Mouse (Mus musculus) intestine, embryonic 16.5 days (tissue): ENCODE results near the gene Olfr1242. TPM values are rescaled to one million over a fixed set of nuclear protein-coding genes. Genes with fewer than 3 reads are reported as not detected.

Experiments used
- ATAC-seq: fragments of 200-750 bp; cut with Nextera tagmentation; 2 replicates; pipeline ENCODE4 v1.8.0; 2017; ENCODE audit warnings: moderate TSS enrichment, moderate library complexity
- H3K27ac ChIP-seq: fragments of 300-500 bp; sonication (generic); 2 replicates; pipeline ENCODE4 v1.5.1; 2014; ENCODE audit warnings: mild to moderate bottlenecking, low read length
- H3K27me3 ChIP-seq: fragments of 300-500 bp; sonication (generic); replicated peaks from 2 replicates; pipeline ENCODE4 v1.6.1; 2014; ENCODE audit warnings: low read length, control low read depth, mixed read lengths; ENCODE audit not compliant: control insufficient read depth, insufficient read depth
- H3K36me3 ChIP-seq: fragments of 300-500 bp; sonication (generic); 2 replicates; pipeline ENCODE4 v1.6.1; 2014; ENCODE audit warnings: low read length, control low read depth; ENCODE audit not compliant: control insufficient read depth, insufficient read depth
- H3K4me1 ChIP-seq: fragments of 300-500 bp; sonication (generic); 2 replicates; pipeline ENCODE4 v1.6.1; 2014; ENCODE audit warnings: low read length, control low read depth, mixed read lengths; ENCODE audit not compliant: control insufficient read depth, insufficient read depth
- H3K4me2 ChIP-seq: fragments of 300-500 bp; sonication (generic); 2 replicates; pipeline ENCODE4 v1.6.1; 2014; ENCODE audit warnings: low read depth, low read length, control low read depth
- H3K4me3 ChIP-seq: fragments of 300-500 bp; sonication (generic); 2 replicates; pipeline ENCODE4 v1.5.1; 2014; ENCODE audit warnings: mild to moderate bottlenecking, low read length
- H3K9ac ChIP-seq: fragments of 300-500 bp; sonication (generic); 2 replicates; pipeline ENCODE4 v1.6.1; 2014; ENCODE audit warnings: low read depth, low read length
- H3K9me3 ChIP-seq: fragments of 300-500 bp; sonication (generic); 2 replicates; pipeline ENCODE4 v1.6.1; 2016; ENCODE audit warnings: low read length, control low read depth; ENCODE audit not compliant: control insufficient read depth
- WGBS: fragments of 180-500 bp; shearing (Covaris S2); extraction: QIAGEN DNeasy Blood & Tissue Kit; methylation state at CpG from one replicate; pipeline ENCODE4 v1.1.7; 2014; 5-methylcytosine and 5-hydroxymethylcytosine counted together
- polyA plus RNA-seq: library from polyadenylated mRNA; unstranded; fragments of >200 nt; fragmentation: Nextera tagmentation; extraction: Ambion mirVana; gene quantifications from 2 replicates; pipeline ENCODE4 v1.2.1, GENCODE M21; 2015

Olfr1242 gene
- not detected in 2 replicates for polyA plus RNA-seq

GRCm38 (mm10) chr2:89498235-89498634 lies at the start of gene Olfr1242:
TSS of gene Olfr1242 (minus strand) at chr2:89498335.
- no peak within 1 kb of the TSS for H3K27ac ChIP-seq
- no peak for ATAC-seq
- H3K9me3 ChIP-seq: no peaks in the 10 kb centered on the region
- H3K4me3 ChIP-seq: no peak within 1 kb of the TSS
- 65% methylated on average over 1 of the region's 1 CpGs for WGBS
- no peak within 1 kb of the TSS for H3K4me2 ChIP-seq
- no peaks in the 10 kb centered on the region for H3K36me3 ChIP-seq
- H3K27me3 ChIP-seq: no peaks in the 10 kb centered on the region
- no peak within 1 kb of the TSS for H3K9ac ChIP-seq
- H3K4me1 ChIP-seq: no peaks in the 10 kb centered on the region

DNA sequence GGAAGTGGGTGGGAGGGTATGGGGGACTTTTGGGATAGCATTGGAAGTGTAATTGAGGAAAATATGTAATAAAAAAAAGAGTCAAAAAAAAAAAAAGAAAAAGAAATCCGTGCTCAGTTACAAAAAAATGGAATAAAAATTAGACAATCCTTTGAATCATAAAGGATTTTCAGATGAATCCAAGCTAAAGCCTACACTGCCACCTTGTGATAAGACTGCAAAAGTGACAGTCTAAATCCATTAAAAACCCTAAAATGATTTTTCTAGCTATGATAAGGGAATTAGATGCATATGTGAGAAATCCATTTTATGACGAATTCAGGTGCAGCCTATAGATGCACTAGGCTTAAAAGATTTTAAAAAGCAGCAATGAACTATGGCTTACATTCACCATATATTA lies 46.4 kb upstream of the Olfr1242 start:
- Histone ChIP-seq H3K4me1 (no peaks in the 10 kb centered on the region), H3K4me3 (no peak overlapping the region), H3K36me3 (no peaks in the 10 kb centered on the region), H3K27ac (no peak overlapping the region), H3K4me2 (no peak overlapping the region), H3K9me3 (no peaks in the 10 kb centered on the region), H3K9ac (no peak overlapping the region), H3K27me3 (no peaks in the 10 kb centered on the region)
- WGBS: 53% methylated on average over 2 of the region's 2 CpGs
- ATAC-seq: no peak

DNA sequence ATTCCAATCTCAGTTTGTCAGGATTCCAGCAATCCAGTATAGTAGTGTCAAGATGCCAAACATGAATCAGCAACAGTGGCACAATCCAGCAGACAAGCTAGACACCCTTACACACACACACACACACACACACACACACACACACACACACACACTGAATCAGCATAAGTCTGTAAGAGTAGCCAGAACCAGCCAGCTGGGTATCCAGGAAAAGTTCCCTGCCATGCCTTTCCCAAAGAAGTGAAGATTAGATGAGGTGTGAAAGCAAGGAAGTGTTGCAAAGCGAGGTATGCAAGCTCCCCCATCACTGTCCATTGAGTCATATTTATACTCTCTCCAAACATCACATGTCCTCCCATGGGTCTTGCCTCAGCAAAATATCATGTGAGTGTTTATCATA lies 41.8 kb upstream of the Olfr1242 start:
- Histone ChIP-seq H3K9ac (no peak overlapping the region), H3K4me2 (no peak overlapping the region), H3K4me1 (no peaks in the 10 kb centered on the region), H3K27me3 (no peaks in the 10 kb centered on the region), H3K4me3 (no peak overlapping the region), H3K27ac (no peak overlapping the region), H3K9me3 (no peaks in the 10 kb centered on the region), H3K36me3 (no peaks in the 10 kb centered on the region)
- 64% methylated on average over 1 of the region's 1 CpGs for WGBS
- no peak for ATAC-seq

GRCm38 (mm10) chr2:89531387-89531786 lies 33.3 kb upstream of the Olfr1242 start, which contains the start of gene Olfr1243:
TSS of gene Olfr1243 (minus strand) at chr2:89531487.
- ATAC-seq: no peak
- no peak within 1 kb of the TSS for H3K4me2 ChIP-seq
- H3K9me3 ChIP-seq: no peaks in the 10 kb centered on the region
- H3K27ac ChIP-seq: no peak within 1 kb of the TSS
- WGBS: 81% methylated on average over 1 of the region's 1 CpGs
- no peak within 1 kb of the TSS for H3K9ac ChIP-seq
- no peak within 1 kb of the TSS for H3K4me3 ChIP-seq
- H3K27me3 ChIP-seq: no peaks in the 10 kb centered on the region
- no peaks in the 10 kb centered on the region for H3K36me3 ChIP-seq
- no peaks in the 10 kb centered on the region for H3K4me1 ChIP-seq

DNA sequence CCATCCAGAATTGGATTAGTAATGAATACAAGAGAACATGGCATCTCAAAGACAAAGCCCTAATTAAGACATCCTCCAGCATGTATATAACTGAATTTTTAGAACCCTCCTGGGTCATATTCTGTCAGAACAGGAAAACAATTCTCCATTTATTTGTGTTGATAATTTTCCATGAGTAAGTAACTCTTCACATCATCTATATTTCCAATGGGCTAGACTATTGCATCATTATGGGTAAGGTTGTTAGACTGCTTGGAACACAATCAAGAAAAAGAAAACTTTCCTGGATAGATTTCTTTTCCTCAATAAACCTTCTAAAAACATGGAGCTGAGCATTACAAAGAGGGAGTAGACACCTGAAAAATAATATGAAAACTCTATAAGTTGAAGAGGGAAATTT lies 11.1 kb downstream of the Olfr1242 start, which contains the start of gene Olfr1241:
Gene Olfr1241, minus strand, starts transcription at position 101 of the 400 bp plus-strand sequence.
- H3K9ac ChIP-seq: no peak within 1 kb of the TSS
- no peaks in the 10 kb centered on the region for H3K36me3 ChIP-seq
- no peak within 1 kb of the TSS for H3K27ac ChIP-seq
- H3K27me3 ChIP-seq: no peaks in the 10 kb centered on the region
- H3K9me3 ChIP-seq: no peaks in the 10 kb centered on the region
- no peak for ATAC-seq
- no peak within 1 kb of the TSS for H3K4me2 ChIP-seq
- H3K4me3 ChIP-seq: no peak within 1 kb of the TSS
- no peaks in the 10 kb centered on the region for H3K4me1 ChIP-seq

GRCm38 (mm10) chr2:89442900-89443299 lies 55.2 kb downstream of the Olfr1242 start, which contains the start of gene Olfr1240:
TSS of gene Olfr1240 (minus strand) at chr2:89443000.
- no peaks in the 10 kb centered on the region for H3K9me3 ChIP-seq
- H3K4me3 ChIP-seq: no peak within 1 kb of the TSS
- no peak within 1 kb of the TSS for H3K9ac ChIP-seq
- no peak within 1 kb of the TSS for H3K27ac ChIP-seq
- no peaks in the 10 kb centered on the region for H3K27me3 ChIP-seq
- 80% methylated on average over 3 of the region's 3 CpGs for WGBS
- no peaks in the 10 kb centered on the region for H3K36me3 ChIP-seq
- H3K4me2 ChIP-seq: no peak within 1 kb of the TSS
- no peaks in the 10 kb centered on the region for H3K4me1 ChIP-seq
- no peak for ATAC-seq

Other genes starting within 250 kb of the Olfr1242 start
- not detected in 2 replicates for gene Olfr1228, start 244.3 kb downstream of the Olfr1242 start, polyA plus RNA-seq
- not detected in 2 replicates for gene Olfr1229, start 210.3 kb downstream of the Olfr1242 start, polyA plus RNA-seq
- gene Olfr1230, start 201.1 kb downstream of the Olfr1242 start, polyA plus RNA-seq: not detected in 2 replicates
- not detected in 2 replicates for gene Olfr1231, start 191.3 kb downstream of the Olfr1242 start, polyA plus RNA-seq
- not detected in 2 replicates for gene Olfr1232, start 168.7 kb downstream of the Olfr1242 start, polyA plus RNA-seq
- not detected in 2 replicates for gene Olfr1233, start 155.9 kb downstream of the Olfr1242 start, polyA plus RNA-seq
- not detected in 2 replicates for gene Olfr1234, start 133.5 kb downstream of the Olfr1242 start, polyA plus RNA-seq
- gene Olfr1238, start 88.7 kb downstream of the Olfr1242 start, polyA plus RNA-seq: not detected in 2 replicates
- not detected in 2 replicates for gene Olfr1239, start 77.9 kb downstream of the Olfr1242 start, polyA plus RNA-seq
- not detected in 2 replicates for gene Olfr1240, start 55.3 kb downstream of the Olfr1242 start, polyA plus RNA-seq
- gene Olfr1241, start 11.2 kb downstream of the Olfr1242 start, polyA plus RNA-seq: not detected in 2 replicates
- not detected in 2 replicates for gene Olfr1243, start 33.2 kb upstream of the Olfr1242 start, polyA plus RNA-seq
- gene Olfr1245, start 80.1 kb upstream of the Olfr1242 start, polyA plus RNA-seq: not detected in 2 replicates
- gene Olfr1246, start 94.8 kb upstream of the Olfr1242 start, polyA plus RNA-seq: not detected in 2 replicates
- not detected in 2 replicates for gene Olfr1247, start 115.8 kb upstream of the Olfr1242 start, polyA plus RNA-seq
- gene Olfr1248, start 119.9 kb upstream of the Olfr1242 start, polyA plus RNA-seq: not detected in 2 replicates
- not detected in 2 replicates for gene Olfr1249, start 136.6 kb upstream of the Olfr1242 start, polyA plus RNA-seq
- not detected in 2 replicates for gene Olfr1250, start 163.1 kb upstream of the Olfr1242 start, polyA plus RNA-seq
- not detected in 2 replicates for gene Olfr1251, start 173.6 kb upstream of the Olfr1242 start, polyA plus RNA-seq
- not detected in 2 replicates for gene Olfr1252, start 226.7 kb upstream of the Olfr1242 start, polyA plus RNA-seq